Mouse (Mus musculus) forebrain, embryonic 14.5 days (tissue): ENCODE data around the gene Grem2. TPM values are rescaled to one million over a fixed set of nuclear protein-coding genes. Genes with fewer than 3 reads are reported as not detected.
A peak's percentile ranks its signal among the peaks of the same experiment; 100 is the strongest.

Experiments used
- ATAC-seq: fragments of 200-750 bp; cut with Nextera tagmentation; 2 replicates; pipeline ENCODE4 v1.8.0; 2017; ENCODE audit warnings: mild to moderate bottlenecking, moderate library complexity
- DNase-seq: peaks from one replicate; pipeline ENCODE4 v3.0.0-alpha.2; 2015; ENCODE audit warnings: low spot score
- H3K27ac ChIP-seq: fragments of 300-500 bp; sonication (generic); 2 replicates; pipeline ENCODE4 v1.5.1; 2014; ENCODE audit warnings: low read depth, mild to moderate bottlenecking, control low read depth, low read length, moderate library complexity
- H3K27me3 ChIP-seq: fragments of 300-500 bp; sonication (generic); replicated peaks from 2 replicates; pipeline ENCODE4 v1.6.1; 2014; ENCODE audit warnings: low read length, control low read depth, mixed read lengths; ENCODE audit not compliant: control insufficient read depth, insufficient read depth
- H3K36me3 ChIP-seq: fragments of 300-500 bp; sonication (generic); 2 replicates; pipeline ENCODE4 v1.6.1; 2014; ENCODE audit warnings: low read length, control low read depth; ENCODE audit not compliant: control insufficient read depth, insufficient read depth
- H3K4me1 ChIP-seq: fragments of 300-500 bp; sonication (generic); 2 replicates; pipeline ENCODE4 v1.6.1; 2014; ENCODE audit warnings: antibody characterized with exemption, low read length, control low read depth; ENCODE audit not compliant: control insufficient read depth, insufficient read depth
- H3K4me2 ChIP-seq: fragments of 300-500 bp; sonication (generic); 2 replicates; pipeline ENCODE4 v1.6.1; 2014; ENCODE audit warnings: mild to moderate bottlenecking, control low read depth, low read length
- H3K4me3 ChIP-seq: fragments of 300-500 bp; sonication (generic); 2 replicates; pipeline ENCODE4 v1.5.1; 2014; ENCODE audit warnings: low read depth, low read length, control low read depth
- H3K9ac ChIP-seq: fragments of 300-500 bp; sonication (generic); 2 replicates; pipeline ENCODE4 v1.6.1; 2014; ENCODE audit warnings: mild to moderate bottlenecking, low read length, control low read depth, moderate library complexity
- H3K9me3 ChIP-seq: fragments of 300-500 bp; sonication (generic); replicated peaks from 2 replicates; pipeline ENCODE4 v1.6.1; 2016; ENCODE audit warnings: low read length, control low read depth, mixed read lengths; ENCODE audit not compliant: control insufficient read depth
- WGBS: fragments of 180-500 bp; shearing (Covaris S2); extraction: QIAGEN DNeasy Blood & Tissue Kit; methylation state at CpG from one replicate; pipeline ENCODE4 v1.1.7; 2014; 5-methylcytosine and 5-hydroxymethylcytosine counted together
- polyA plus RNA-seq: library from polyadenylated mRNA; unstranded; fragments of >200 nt; fragmentation: Nextera tagmentation; extraction: Ambion mirVana; gene quantifications from 2 replicates; pipeline ENCODE4 v1.2.1, GENCODE M21; 2014

Grem2 gene
- polyA plus RNA-seq, result 0.43 and 0.72 TPM in 2 replicates

GRCm38 (mm10) chr1:174921298-174921955, at the start of gene Grem2:
Gene Grem2, minus strand, starts transcription at chr1:174921819.
- Histone ChIP-seq H3K9ac (peak within 1 kb of the TSS; percentile 38; the same call in 1 of the 2 replicates), H3K4me1 (no peaks in the 10 kb centered on the region), H3K27ac (no peak within 1 kb of the TSS), H3K36me3 (no peaks in the 10 kb centered on the region), H3K4me2 (peak within 1 kb of the TSS; percentile 47), H3K9me3 (no peaks in the 10 kb centered on the region), H3K27me3 (no peaks in the 10 kb centered on the region), H3K4me3 (peak within 1 kb of the TSS; percentile 31)
- WGBS, result 6% methylated on average over 30 of the region's 30 CpGs
- DNase-seq (peak; percentile 67), ATAC-seq (peak; percentile 95)

- WGBS, result 93% methylated on average over 3 of the region's 3 CpGs
- ATAC-seq (no peak), DNase-seq (no peak)
- no peaks in the 10 kb centered on the region for H3K27me3 ChIP-seq
- no peak overlapping the region for H3K27ac ChIP-seq
- H3K4me2 ChIP-seq, result no peak overlapping the region
- no peaks in the 10 kb centered on the region for H3K36me3 ChIP-seq
- no peaks in the 10 kb centered on the region for H3K9me3 ChIP-seq
- H3K4me1 ChIP-seq, result no peaks in the 10 kb centered on the region
- H3K4me3 ChIP-seq, result no peak overlapping the region
- H3K9ac ChIP-seq, result no peak overlapping the region
These were observed 38.2 kb upstream of the Grem2 start for GRCm38 (mm10) chr1:174959837-174960236.

DNA sequence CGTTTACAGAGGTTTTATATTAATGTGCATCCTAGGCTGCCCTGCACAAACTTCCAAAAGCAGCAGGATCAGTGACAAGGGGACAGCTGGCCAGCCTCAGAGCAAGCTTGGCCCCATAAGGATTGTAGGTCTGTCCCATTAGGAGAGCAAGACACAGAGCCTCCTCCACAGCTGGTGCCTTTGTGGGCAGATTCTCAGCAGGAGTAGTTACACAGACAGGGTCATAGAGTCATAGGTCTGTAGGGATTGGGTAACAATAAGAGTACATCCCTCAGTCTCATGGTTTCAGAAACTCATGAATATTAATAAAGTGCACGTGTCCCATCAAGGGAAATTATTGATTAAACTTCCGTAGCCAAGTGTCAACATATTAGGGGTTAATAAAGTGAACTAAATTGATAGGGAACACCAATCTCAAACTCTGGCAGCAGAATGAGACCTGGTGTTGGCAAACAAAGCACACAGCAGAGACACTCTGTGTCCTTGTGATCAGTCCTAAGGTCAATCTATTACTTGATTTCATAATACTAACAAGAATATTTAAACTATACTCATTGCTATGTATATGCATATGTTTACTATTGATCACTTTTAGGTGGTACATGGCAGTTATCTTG, 9.5 kb upstream of the Grem2 start:
- WGBS, result 74% methylated on average over 3 of the region's 3 CpGs
- ATAC-seq (no peak), DNase-seq (no peak)
- Histone ChIP-seq H3K4me2 (no peak overlapping the region), H3K9ac (no peak overlapping the region), H3K9me3 (no peaks in the 10 kb centered on the region), H3K27ac (no peak overlapping the region), H3K36me3 (no peaks in the 10 kb centered on the region), H3K4me1 (no peaks in the 10 kb centered on the region), H3K27me3 (no peaks in the 10 kb centered on the region), H3K4me3 (no peak overlapping the region)

DNA sequence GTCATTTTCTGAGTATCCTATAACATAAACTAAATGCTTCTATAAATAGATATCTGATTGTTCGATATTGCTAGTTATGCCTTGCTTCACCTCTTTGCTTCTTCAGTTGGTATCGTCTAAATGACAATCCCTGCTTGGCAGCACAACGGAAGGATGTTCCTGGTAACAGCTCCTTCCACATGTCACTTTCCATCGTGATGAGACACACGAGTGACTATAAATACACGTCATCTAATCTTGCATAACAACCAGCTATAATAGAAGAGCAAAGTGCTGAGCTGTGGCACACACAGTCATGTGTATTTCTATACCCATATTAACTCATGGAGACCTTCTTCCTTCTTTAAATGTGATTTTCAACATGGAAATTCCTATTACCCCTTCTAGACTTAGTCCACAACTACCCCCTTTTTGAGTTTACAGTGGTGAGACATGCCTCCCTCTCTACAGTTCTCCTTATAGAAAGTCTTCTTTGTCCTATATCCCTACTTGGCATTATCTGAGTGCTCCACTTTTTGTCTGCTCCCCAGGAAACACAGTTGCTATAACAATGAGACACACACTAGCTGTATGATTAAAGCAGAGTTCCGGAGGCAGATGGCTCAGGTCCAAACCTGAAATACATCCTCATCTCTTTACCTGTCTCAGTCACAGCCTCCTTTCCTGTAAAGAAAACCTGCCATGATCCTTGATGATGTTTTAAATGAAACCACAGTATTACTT, 8.0 kb upstream of the Grem2 start:
- DNase-seq (no peak), ATAC-seq (no peak)
- H3K27me3 ChIP-seq, result no peaks in the 10 kb centered on the region
- H3K36me3 ChIP-seq, result no peaks in the 10 kb centered on the region
- no peak overlapping the region for H3K4me3 ChIP-seq
- no peaks in the 10 kb centered on the region for H3K4me1 ChIP-seq
- WGBS, result 82% methylated on average over 7 of the region's 7 CpGs
- no peak overlapping the region for H3K9ac ChIP-seq
- no peaks in the 10 kb centered on the region for H3K9me3 ChIP-seq
- no peak overlapping the region for H3K4me2 ChIP-seq
- H3K27ac ChIP-seq, result no peak overlapping the region

GRCm38 (mm10) chr1:174918949-174919348, 2.7 kb downstream of the Grem2 start:
- H3K36me3 ChIP-seq, result no peaks in the 10 kb centered on the region
- no peaks in the 10 kb centered on the region for H3K27me3 ChIP-seq
- H3K27ac ChIP-seq, result no peak overlapping the region
- no peaks in the 10 kb centered on the region for H3K9me3 ChIP-seq
- 95% methylated on average over 4 of the region's 4 CpGs for WGBS
- no peaks in the 10 kb centered on the region for H3K4me1 ChIP-seq
- H3K4me2 ChIP-seq, result no peak overlapping the region
- DNase-seq (no peak), ATAC-seq (no peak)
- H3K9ac ChIP-seq, result no peak overlapping the region
- H3K4me3 ChIP-seq, result no peak overlapping the region

DNA sequence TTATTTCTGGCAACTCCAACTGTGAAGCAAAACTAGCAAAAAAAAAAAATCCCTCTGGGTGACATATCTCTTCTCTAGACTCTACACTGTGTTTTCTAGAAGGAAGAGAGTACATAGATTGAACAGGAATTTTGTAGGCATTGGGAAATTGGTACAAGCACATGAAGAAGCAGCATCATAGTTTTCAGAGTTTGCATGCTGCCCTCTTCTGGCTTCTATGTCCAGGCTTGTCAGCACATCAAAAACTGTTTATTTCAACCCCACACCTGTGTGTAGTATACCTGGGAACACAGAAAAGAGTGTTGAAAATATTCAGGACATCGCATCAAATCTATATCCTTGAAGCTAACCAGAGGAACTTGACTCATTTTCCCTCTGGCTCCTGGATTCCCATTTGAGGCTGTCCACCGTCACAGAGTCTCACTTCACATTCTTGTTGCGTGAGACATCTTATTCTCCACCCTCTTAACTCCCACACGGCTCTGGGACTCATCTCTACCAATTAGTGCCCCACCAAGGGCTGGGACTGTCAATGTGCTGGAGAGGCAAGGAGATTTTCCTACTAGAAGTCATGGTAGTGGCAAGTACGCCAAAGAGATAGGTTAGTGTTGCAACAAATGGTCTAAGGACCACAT, 3.3 kb downstream of the Grem2 start:
- H3K27ac ChIP-seq, result no peak overlapping the region
- no peaks in the 10 kb centered on the region for H3K36me3 ChIP-seq
- no peaks in the 10 kb centered on the region for H3K9me3 ChIP-seq
- DNase-seq (no peak), ATAC-seq (no peak)
- H3K27me3 ChIP-seq, result no peaks in the 10 kb centered on the region
- no peaks in the 10 kb centered on the region for H3K4me1 ChIP-seq
- H3K4me2 ChIP-seq, result no peak overlapping the region
- 90% methylated on average over 5 of the region's 5 CpGs for WGBS
- no peak overlapping the region for H3K4me3 ChIP-seq
- H3K9ac ChIP-seq, result no peak overlapping the region

- no peak overlapping the region for H3K4me2 ChIP-seq
- no peaks in the 10 kb centered on the region for H3K27me3 ChIP-seq
- H3K9me3 ChIP-seq, result no peaks in the 10 kb centered on the region
- H3K4me3 ChIP-seq, result no peak overlapping the region
- H3K4me1 ChIP-seq, result no peaks in the 10 kb centered on the region
- no peak for DNase-seq
- no peak for ATAC-seq
- WGBS, result 79% methylated on average over 3 of the region's 3 CpGs
- H3K27ac ChIP-seq, result no peak overlapping the region
- H3K9ac ChIP-seq, result no peak overlapping the region
- H3K36me3 ChIP-seq, result no peaks in the 10 kb centered on the region
These were observed 11.8 kb downstream of the Grem2 start for GRCm38 (mm10) chr1:174909834-174910233.

DNA sequence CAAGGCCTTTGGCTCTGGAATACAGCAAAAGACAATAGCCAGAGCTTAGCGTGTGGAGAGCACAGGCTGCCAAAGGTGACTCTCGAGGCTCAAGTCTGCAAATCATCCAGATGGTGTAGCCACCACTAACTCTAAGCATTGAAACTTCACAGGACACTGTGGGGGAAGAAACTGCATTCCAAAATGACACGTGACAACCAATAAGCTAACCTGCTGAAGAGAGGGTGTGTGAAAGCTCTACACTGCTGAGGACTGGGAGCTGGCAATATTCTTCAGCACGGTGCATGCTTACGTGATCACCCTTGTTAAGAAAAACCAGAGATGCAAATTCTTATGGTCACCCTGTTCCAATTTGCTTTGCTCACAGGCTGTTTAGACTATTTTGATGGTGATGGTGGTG, 13.4 kb downstream of the Grem2 start:
- no peak overlapping the region for H3K4me3 ChIP-seq
- ATAC-seq, result no peak
- H3K9ac ChIP-seq, result no peak overlapping the region
- no peaks in the 10 kb centered on the region for H3K27me3 ChIP-seq
- no peaks in the 10 kb centered on the region for H3K9me3 ChIP-seq
- DNase-seq, result no peak
- no peak overlapping the region for H3K4me2 ChIP-seq
- WGBS, result 94% methylated on average over 5 of the region's 5 CpGs
- H3K27ac ChIP-seq, result no peak overlapping the region
- no peaks in the 10 kb centered on the region for H3K4me1 ChIP-seq
- no peaks in the 10 kb centered on the region for H3K36me3 ChIP-seq
